Mouse (Mus musculus): ENCODE measurements around the gene Lims1. TPM values are rescaled to one million over a fixed set of nuclear protein-coding genes. Genes with fewer than 3 reads are reported as not detected.

The Lims1 gene
- total and polyA plus RNA-seq, 2 experiments from 2014 or later, result 43.6 to 51.7 TPM

- DNase-seq, result no peak
- Histone ChIP-seq H3K4me2 (ENCODE audit: low read depth) (no peak overlapping the region), H3K4me3 (ENCODE audit: low read depth, low read length) (no peak overlapping the region), H3K9me3 (ENCODE audit: low read length) (no peaks in the 10 kb centered on the region), H3K9ac (no peak overlapping the region), H3K27me3 (ENCODE audit: insufficient read depth, low read length) (no peaks in the 10 kb centered on the region), H3K36me3 (ENCODE audit: insufficient read depth) (0 out of 2 replicates have a peak, but pooled peaks cover 2% of the 10 kb centered on the region), H3K4me1 (ENCODE audit: insufficient read depth) (no peaks in the 10 kb centered on the region), H3K27ac (ENCODE audit: low read depth, low read length) (no peak overlapping the region)
- ATAC-seq, result no peak
- 82% methylated on average over 3 of the region's 3 CpGs for WGBS
- TF ChIP-seq CTCF (IDR thresholded peaks at IDR 0.05; ENCODE audit: low read depth), result no peak
Observed at GRCm38 (mm10) chr10:58401838-58402237, 78.6 kb downstream of the Lims1 start.

DNA sequence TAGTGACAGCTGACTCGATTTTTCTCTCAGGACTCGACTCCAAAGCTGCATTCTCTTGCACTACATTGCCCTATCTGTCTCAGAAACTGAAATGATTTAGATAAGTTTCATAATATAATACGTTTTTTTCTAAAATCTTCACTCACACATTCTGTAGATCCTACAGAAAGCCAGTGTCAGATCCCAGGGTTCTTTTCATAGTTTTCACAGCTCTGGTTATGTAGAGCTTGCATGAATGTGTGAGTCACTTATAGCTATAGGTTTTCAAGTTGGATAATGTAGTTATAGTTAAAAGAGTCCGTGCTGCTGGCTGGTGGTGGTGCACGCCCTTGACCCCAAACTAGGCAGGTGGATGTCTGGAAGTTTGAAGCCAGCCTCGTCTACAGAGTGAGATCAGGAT is 81.4 kb downstream of the Lims1 start:
- H3K4me3 ChIP-seq (ENCODE audit: low read depth, low read length), result no peak overlapping the region
- ATAC-seq (no peak), DNase-seq (no peak)
- no peak overlapping the region for H3K9ac ChIP-seq
- no peaks in the 10 kb centered on the region for H3K4me1 ChIP-seq (ENCODE audit: insufficient read depth)
- 91% methylated on average over 6 of the region's 6 CpGs for WGBS
- no peak overlapping the region for H3K4me2 ChIP-seq (ENCODE audit: low read depth)
- H3K27me3 ChIP-seq (ENCODE audit: insufficient read depth, low read length), result no peaks in the 10 kb centered on the region
- peaks cover 8% of the 10 kb centered on the region; the same call in 1 of the 2 replicates for H3K36me3 ChIP-seq (ENCODE audit: insufficient read depth)
- no peaks in the 10 kb centered on the region for H3K9me3 ChIP-seq (ENCODE audit: low read length)
- TF ChIP-seq CTCF (IDR thresholded peaks at IDR 0.05; ENCODE audit: low read depth), result no peak
- H3K27ac ChIP-seq (ENCODE audit: low read depth, low read length), result peak overlapping the region; percentile 15; the same call in 1 of the 2 replicates

GRCm38 (mm10) chr10:58405285-58405948 is 82.2 kb downstream of the Lims1 start:
- no peaks in the 10 kb centered on the region for H3K27me3 ChIP-seq (ENCODE audit: insufficient read depth, low read length)
- no peak for TF ChIP-seq CTCF (IDR thresholded peaks at IDR 0.05; ENCODE audit: low read depth)
- H3K9ac ChIP-seq, result no peak overlapping the region
- 71% methylated on average over 4 of the region's 4 CpGs for WGBS
- peak overlapping the region; percentile 15; the same call in 1 of the 2 replicates for H3K27ac ChIP-seq (ENCODE audit: low read depth, low read length)
- ATAC-seq (peak; percentile 67), DNase-seq (no peak)
- no peaks in the 10 kb centered on the region for H3K9me3 ChIP-seq (ENCODE audit: low read length)
- no peaks in the 10 kb centered on the region for H3K4me1 ChIP-seq (ENCODE audit: insufficient read depth)
- H3K4me3 ChIP-seq (ENCODE audit: low read depth, low read length), result no peak overlapping the region
- no peak overlapping the region for H3K4me2 ChIP-seq (ENCODE audit: low read depth)
- peaks cover 14% of the 10 kb centered on the region for H3K36me3 ChIP-seq (ENCODE audit: insufficient read depth)

GRCm38 (mm10) chr10:58405949-58406305 is 82.7 kb downstream of the Lims1 start:
- no peak for ATAC-seq
- H3K9ac ChIP-seq, result no peak overlapping the region
- 88% methylated on average over 2 of the region's 2 CpGs for WGBS

GRCm38 (mm10) chr10:58412331-58412730 is 89.1 kb downstream of the Lims1 start:
- no peak for ATAC-seq
- no peak for TF ChIP-seq CTCF (IDR thresholded peaks at IDR 0.05; ENCODE audit: low read depth)
- no peak overlapping the region for H3K27ac ChIP-seq (ENCODE audit: low read depth, low read length)
- no peaks in the 10 kb centered on the region for H3K9me3 ChIP-seq (ENCODE audit: low read length)
- WGBS, result 88% methylated on average over 4 of the region's 4 CpGs
- H3K9ac ChIP-seq, result no peak overlapping the region
- H3K27me3 ChIP-seq (ENCODE audit: insufficient read depth, low read length), result no peaks in the 10 kb centered on the region
- H3K4me1 ChIP-seq (ENCODE audit: insufficient read depth), result no peaks in the 10 kb centered on the region
- no peak overlapping the region for H3K4me2 ChIP-seq (ENCODE audit: low read depth)
- no peak for DNase-seq
- no peak overlapping the region for H3K4me3 ChIP-seq (ENCODE audit: low read depth, low read length)
- H3K36me3 ChIP-seq (ENCODE audit: insufficient read depth), result peaks cover 35% of the 10 kb centered on the region

More at GRCm38 (mm10) chr10:58405949-58406305, 82.7 kb downstream of the Lims1 start:
- no peak overlapping the region for H3K4me2 ChIP-seq (ENCODE audit: low read depth)
- H3K9me3 ChIP-seq (ENCODE audit: low read length), result no peaks in the 10 kb centered on the region
- no peaks in the 10 kb centered on the region for H3K27me3 ChIP-seq (ENCODE audit: insufficient read depth, low read length)
- no peak for DNase-seq
- H3K4me1 ChIP-seq (ENCODE audit: insufficient read depth), result no peaks in the 10 kb centered on the region
- TF ChIP-seq CTCF (IDR thresholded peaks at IDR 0.05; ENCODE audit: low read depth), result 0 out of 2 replicates have a peak, but pooled peaks have one; percentile 6
- no peak overlapping the region for H3K4me3 ChIP-seq (ENCODE audit: low read depth, low read length)
- peaks cover 17% of the 10 kb centered on the region for H3K36me3 ChIP-seq (ENCODE audit: insufficient read depth)
- H3K27ac ChIP-seq (ENCODE audit: low read depth, low read length), result no peak overlapping the region

- H3K4me3 ChIP-seq (ENCODE audit: low read depth, low read length), result no peak overlapping the region
- no peaks in the 10 kb centered on the region for H3K27me3 ChIP-seq (ENCODE audit: insufficient read depth, low read length)
- no peak overlapping the region for H3K4me2 ChIP-seq (ENCODE audit: low read depth)
- ATAC-seq (no peak), DNase-seq (no peak)
- H3K36me3 ChIP-seq (ENCODE audit: insufficient read depth), result peaks cover 35% of the 10 kb centered on the region
- no peak overlapping the region for H3K27ac ChIP-seq (ENCODE audit: low read depth, low read length)
- TF ChIP-seq CTCF (IDR thresholded peaks at IDR 0.05; ENCODE audit: low read depth), result no peak
- H3K4me1 ChIP-seq (ENCODE audit: insufficient read depth), result no peaks in the 10 kb centered on the region
- H3K9ac ChIP-seq, result no peak overlapping the region
- H3K9me3 ChIP-seq (ENCODE audit: low read length), result no peaks in the 10 kb centered on the region
Observed at GRCm38 (mm10) chr10:58412852-58413251, 89.6 kb downstream of the Lims1 start.

GRCm38 (mm10) chr10:58416702-58417101 is 93.4 kb downstream of the Lims1 start:
- Histone ChIP-seq H3K9me3 (ENCODE audit: low read length) (no peaks in the 10 kb centered on the region), H3K27ac (ENCODE audit: low read depth, low read length) (no peak overlapping the region), H3K9ac (no peak overlapping the region), H3K4me2 (ENCODE audit: low read depth) (no peak overlapping the region), H3K4me1 (ENCODE audit: insufficient read depth) (no peaks in the 10 kb centered on the region), H3K36me3 (ENCODE audit: insufficient read depth) (peaks cover 13% of the 10 kb centered on the region), H3K4me3 (ENCODE audit: low read depth, low read length) (no peak overlapping the region), H3K27me3 (ENCODE audit: insufficient read depth, low read length) (no peaks in the 10 kb centered on the region)
- no peak for TF ChIP-seq CTCF (IDR thresholded peaks at IDR 0.05; ENCODE audit: low read depth)
- 91% methylated on average over 3 of the region's 3 CpGs for WGBS
- DNase-seq, result no peak
- no peak for ATAC-seq

All from forebrain, postnatal 0 days (tissue).